ENCODE assay signal across 8 mouse cellular contexts in genomic region chr13:28502171-28502570, GRCm38 (mm10).
DNase-seq lines count a peak whose midpoint lies in the region; ATAC-seq and TF ChIP-seq lines count a peak whose summit lies in the region.

No protein-coding gene starts in this region.

- no peak overlapping the region for H3K27ac ChIP-seq in embryonic facial prominence, embryonic 11.5 days (replicated peaks; ENCODE audit: low read depth, low read length)
- H3K27ac ChIP-seq in intestine, embryonic 15.5 days: no peak overlapping the region
- H3K27ac ChIP-seq in stomach, embryonic 15.5 days: peak overlapping the region; percentile 26; the same call in 1 of the 2 replicates

- ATAC-seq in embryonic facial prominence, embryonic 11.5 days (replicated peaks; ENCODE audit: insufficient number of reproducible peaks, low FRiP score, low TSS enrichment, low read depth): no peak
- peak; percentile 72; the same call in 1 of the 2 replicates for ATAC-seq in intestine, embryonic 15.5 days
- ATAC-seq in stomach, embryonic 15.5 days (ENCODE audit: insufficient read depth, low FRiP score, low read depth): peak; percentile 35; the same call in 1 of the 2 replicates

- H3K9me3 ChIP-seq in embryonic facial prominence, embryonic 11.5 days (replicated peaks; ENCODE audit: control insufficient read depth, low read length): no peaks in the 10 kb centered on the region
- H3K9me3 ChIP-seq in intestine, embryonic 15.5 days: no peaks in the 10 kb centered on the region
- no peaks in the 10 kb centered on the region for H3K9me3 ChIP-seq in stomach, embryonic 15.5 days

- H3K4me1 ChIP-seq in embryonic facial prominence, embryonic 11.5 days (ENCODE audit: control insufficient read depth, insufficient read depth, low read length): no peaks in the 10 kb centered on the region
- H3K4me1 ChIP-seq in intestine, embryonic 15.5 days (replicated peaks): peaks cover 4% of the 10 kb centered on the region; the same call in 1 of the 2 replicates
- H3K4me1 ChIP-seq in lung, adult 2 months (ENCODE audit: control insufficient read depth, insufficient read depth, low read length): peaks cover 17% of the 10 kb centered on the region
- peaks cover 3% of the 10 kb centered on the region; the same call in 1 of the 2 replicates for H3K4me1 ChIP-seq in stomach, embryonic 15.5 days

- H3K36me3 ChIP-seq in embryonic facial prominence, embryonic 11.5 days (replicated peaks; ENCODE audit: control insufficient read depth, insufficient read depth, low read depth, low read length): no peaks in the 10 kb centered on the region
- no peaks in the 10 kb centered on the region for H3K36me3 ChIP-seq in intestine, embryonic 15.5 days
- H3K36me3 ChIP-seq in stomach, embryonic 15.5 days: no peaks in the 10 kb centered on the region

- WGBS in embryonic facial prominence, embryonic 11.5 days: 43% methylated on average over 2 of the region's 2 CpGs
- 39% methylated on average over 2 of the region's 2 CpGs for WGBS in intestine, embryonic 15.5 days
- 32% methylated on average over 2 of the region's 2 CpGs for WGBS in lung, adult 2 months
- WGBS in stomach, embryonic 15.5 days: 24% methylated on average over 2 of the region's 2 CpGs

- peak; percentile 28 for DNase-seq in adrenal gland, adult 8-10 months
- DNase-seq in adrenal gland, postnatal 4 days (ENCODE audit: low spot score in 2 of 2): no peak
- DNase-seq in embryonic facial prominence, embryonic 11.5 days (ENCODE audit: low spot score): peak; percentile 33
- peak; percentile 21 for DNase-seq in lung, adult 2 months
- DNase-seq in left cerebral cortex, adult 9 months (ENCODE audit: low spot score in 2 of 2): no peak
- no peak for DNase-seq in frontal cortex, postnatal 25 days (ENCODE audit: low spot score in 2 of 2)

- no peak overlapping the region for H3K4me3 ChIP-seq in embryonic facial prominence, embryonic 11.5 days (ENCODE audit: low read depth, low read length)
- H3K4me3 ChIP-seq in intestine, embryonic 15.5 days (replicated peaks): no peak overlapping the region
- H3K4me3 ChIP-seq in lung, adult 2 months (replicated peaks; ENCODE audit: extremely low read depth, low read depth, low read length): no peak overlapping the region
- H3K4me3 ChIP-seq in stomach, embryonic 15.5 days (replicated peaks): no peak overlapping the region

- H3K9ac ChIP-seq in embryonic facial prominence, embryonic 11.5 days (replicated peaks; ENCODE audit: low read length): no peak overlapping the region
- H3K9ac ChIP-seq in intestine, embryonic 15.5 days: no peak overlapping the region
- H3K9ac ChIP-seq in stomach, embryonic 15.5 days: no peak overlapping the region

- no peak for TF ChIP-seq POLR2A in lung, adult 2 months (IDR thresholded peaks at IDR 0.05; ENCODE audit: borderline replicate concordance, extremely low read depth, low read depth, low read length)

- H3K27me3 ChIP-seq in embryonic facial prominence, embryonic 11.5 days (ENCODE audit: control insufficient read depth, insufficient read depth, low read length): no peaks in the 10 kb centered on the region
- H3K27me3 ChIP-seq in intestine, embryonic 15.5 days (replicated peaks): no peaks in the 10 kb centered on the region
- no peaks in the 10 kb centered on the region for H3K27me3 ChIP-seq in stomach, embryonic 15.5 days (replicated peaks)

- H3K4me2 ChIP-seq in embryonic facial prominence, embryonic 11.5 days (ENCODE audit: low read depth, low read length): no peak overlapping the region
- H3K4me2 ChIP-seq in intestine, embryonic 15.5 days (replicated peaks): no peak overlapping the region
- H3K4me2 ChIP-seq in stomach, embryonic 15.5 days: no peak overlapping the region

- TF ChIP-seq CTCF in lung, adult 2 months (IDR thresholded peaks at IDR 0.05; ENCODE audit: insufficient read depth, low read length): no peak

Comparison
In these comparisons a context has a peak if more than half of its experiments do, and no peak if none do; other contexts are left out.
1. DNase-seq: peak in adrenal gland, adult 8-10 months (single experiment), embryonic facial prominence, embryonic 11.5 days (single experiment) and lung, adult 2 months (single experiment); none in adrenal gland, postnatal 4 days (0 of 2), left cerebral cortex, adult 9 months (0 of 2) and frontal cortex, postnatal 25 days (0 of 2).